Mouse (Mus musculus) heart, embryonic 16.5 days (tissue): ENCODE results near the gene Vps26c. TPM values are rescaled to one million over a fixed set of nuclear protein-coding genes. Genes with fewer than 3 reads are reported as not detected.
A peak's percentile ranks its signal among the peaks of the same experiment; 100 is the strongest.

Experiments
- ATAC-seq: fragments of 200-750 bp; cut with Nextera tagmentation; replicated peaks from 2 replicates; pipeline ENCODE4 v1.8.0; 2017; ENCODE audit warnings: moderate number of reproducible peaks; ENCODE audit not compliant: insufficient read depth, low FRiP score; ENCODE audit errors: extremely low read depth
- H3K27ac ChIP-seq: fragments of 300-500 bp; sonication (generic); 2 replicates; pipeline ENCODE4 v1.5.1; 2014; ENCODE audit warnings: mild to moderate bottlenecking, low read length, control low read depth, moderate library complexity
- H3K27me3 ChIP-seq: fragments of 300-500 bp; sonication (generic); 2 replicates; pipeline ENCODE4 v1.6.1; 2014; ENCODE audit warnings: low read length, mixed read lengths; ENCODE audit not compliant: control insufficient read depth, insufficient read depth
- H3K36me3 ChIP-seq: fragments of 300-500 bp; sonication (generic); 2 replicates; pipeline ENCODE4 v1.6.1; 2014; ENCODE audit not compliant: control insufficient read depth, insufficient read depth
- H3K4me1 ChIP-seq: fragments of 300-500 bp; sonication (generic); 2 replicates; pipeline ENCODE4 v1.6.1; 2014; ENCODE audit warnings: low read length, mixed read lengths; ENCODE audit not compliant: control insufficient read depth, insufficient read depth
- H3K4me2 ChIP-seq: fragments of 300-500 bp; sonication (generic); 2 replicates; pipeline ENCODE4 v1.6.1; 2014; ENCODE audit warnings: low read depth, mild to moderate bottlenecking, control low read depth, low read length
- H3K4me3 ChIP-seq: fragments of 300-500 bp; sonication (generic); 2 replicates; pipeline ENCODE4 v1.5.1; 2014; ENCODE audit warnings: mild to moderate bottlenecking, control low read depth, low read length
- H3K9ac ChIP-seq: fragments of 300-500 bp; sonication (generic); 2 replicates; pipeline ENCODE4 v1.6.1; 2014; ENCODE audit warnings: low read length, control low read depth
- H3K9me3 ChIP-seq: fragments of 300-500 bp; sonication (generic); replicated peaks from 2 replicates; pipeline ENCODE4 v1.6.1; 2016; ENCODE audit warnings: low read length; ENCODE audit not compliant: control insufficient read depth
- WGBS: fragments of 180-500 bp; shearing (Covaris S2); extraction: QIAGEN DNeasy Blood & Tissue Kit; methylation state at CpG from one replicate; pipeline ENCODE4 v1.1.7; 2014; 5-methylcytosine and 5-hydroxymethylcytosine counted together
- polyA plus RNA-seq: library from polyadenylated mRNA; unstranded; fragments of >200 nt; fragmentation: Nextera tagmentation; extraction: Ambion mirVana; gene quantifications from 2 replicates; pipeline ENCODE4 v1.2.1, GENCODE M21; 2015

Gene Vps26c
- polyA plus RNA-seq, 1 experiment from 2014 or later = 51.7 TPM

DNA sequence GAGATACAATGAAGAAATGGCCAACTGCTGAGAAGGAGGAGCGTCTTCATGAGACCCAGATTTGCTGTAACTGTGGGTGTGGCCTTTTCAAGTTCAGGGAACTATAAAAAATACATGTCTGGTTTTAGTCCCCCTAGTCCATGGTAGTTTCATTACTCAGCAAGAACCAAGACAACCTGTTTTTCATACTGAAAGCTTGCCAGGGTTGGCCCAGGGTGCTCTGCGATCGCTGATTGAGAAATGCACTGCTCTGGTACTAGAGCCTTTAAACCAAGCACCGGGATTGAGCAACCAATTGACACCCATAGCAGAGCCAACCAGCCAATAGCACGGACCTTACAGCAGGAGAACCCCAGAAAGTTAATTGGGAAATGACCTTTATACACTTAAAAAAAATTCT lies 29.6 kb upstream of the Vps26c start:
- no peak for ATAC-seq
- Histone ChIP-seq H3K9me3 (0 out of 2 replicates have a peak, but pooled peaks cover 4% of the 10 kb centered on the region), H3K4me3 (no peak overlapping the region), H3K27ac (no peak overlapping the region), H3K36me3 (no peaks in the 10 kb centered on the region), H3K4me1 (peaks cover 23% of the 10 kb centered on the region), H3K4me2 (no peak overlapping the region), H3K9ac (no peak overlapping the region), H3K27me3 (no peaks in the 10 kb centered on the region)
- 82% methylated on average over 5 of the region's 5 CpGs for WGBS

DNA sequence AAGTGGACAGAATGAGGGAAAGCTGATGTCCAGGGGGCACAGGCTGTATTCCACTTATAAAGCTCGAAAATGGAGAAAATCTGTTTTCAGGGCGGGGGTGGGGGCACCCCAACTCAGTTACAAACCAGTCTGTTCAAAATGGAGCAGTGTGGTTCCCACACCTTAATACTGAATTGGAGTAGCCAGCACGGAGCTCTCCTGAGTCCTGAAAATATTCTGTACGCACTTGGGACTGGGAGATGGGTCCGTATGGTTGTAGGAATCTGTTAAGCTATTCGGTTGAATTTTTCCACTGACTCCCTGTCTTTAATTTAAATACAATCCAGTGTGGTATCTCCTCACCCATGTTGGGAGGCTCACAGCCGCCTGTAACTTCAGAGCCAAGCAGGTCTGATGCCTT lies 28.7 kb upstream of the Vps26c start:
- Histone ChIP-seq H3K4me1 (peaks cover 18% of the 10 kb centered on the region), H3K36me3 (no peaks in the 10 kb centered on the region), H3K27ac (no peak overlapping the region), H3K9me3 (0 out of 2 replicates have a peak, but pooled peaks cover 4% of the 10 kb centered on the region), H3K9ac (no peak overlapping the region), H3K4me3 (no peak overlapping the region), H3K27me3 (no peaks in the 10 kb centered on the region), H3K4me2 (no peak overlapping the region)
- no peak for ATAC-seq
- WGBS = 67% methylated on average over 7 of the region's 7 CpGs

DNA sequence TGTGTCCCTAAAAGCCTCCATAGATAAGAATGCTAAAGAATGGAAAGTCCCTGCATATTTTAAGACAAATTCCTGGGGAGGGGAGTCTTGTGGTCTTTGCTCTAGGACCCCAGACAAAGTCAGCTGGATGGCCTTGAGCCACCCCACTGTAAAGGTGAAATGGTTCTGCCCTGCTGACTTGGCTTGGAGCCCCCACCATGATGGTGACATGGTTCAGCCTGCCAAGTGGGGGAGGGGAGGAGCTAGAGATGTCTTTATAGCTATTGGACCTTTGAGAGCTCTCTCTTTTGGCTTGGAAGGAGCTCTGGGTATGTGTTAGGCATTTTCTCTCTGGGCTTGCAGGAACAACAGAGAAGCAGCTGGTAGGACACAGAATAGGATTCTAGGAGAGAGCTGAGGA lies 25.3 kb upstream of the Vps26c start:
- Histone ChIP-seq H3K27ac (no peak overlapping the region), H3K36me3 (no peaks in the 10 kb centered on the region), H3K4me3 (no peak overlapping the region), H3K9ac (no peak overlapping the region), H3K4me2 (no peak overlapping the region), H3K27me3 (no peaks in the 10 kb centered on the region), H3K9me3 (0 out of 2 replicates have a peak, but pooled peaks cover 4% of the 10 kb centered on the region), H3K4me1 (peaks cover 5% of the 10 kb centered on the region; the same call in 1 of the 2 replicates)
- ATAC-seq = no peak; the same call in 1 of the 2 replicates

DNA sequence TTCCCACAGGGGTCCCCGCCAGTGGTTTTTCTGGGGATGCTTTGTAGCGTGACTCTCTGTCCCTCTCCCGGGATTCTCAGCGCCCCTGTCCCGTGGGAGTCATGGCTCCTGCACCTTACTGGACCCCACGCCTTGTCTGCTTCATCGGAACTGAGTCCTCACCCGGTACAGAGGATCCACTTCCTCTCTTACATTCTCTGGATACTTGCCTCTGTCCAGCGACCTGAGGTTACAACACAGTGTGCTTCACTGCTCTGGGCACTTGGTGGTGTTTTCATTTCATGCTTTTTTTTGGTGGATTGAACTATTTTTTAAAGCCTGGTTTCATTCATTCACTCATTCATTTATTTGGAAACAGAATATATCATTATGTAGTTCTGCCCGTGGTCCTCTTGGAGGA lies 23.2 kb upstream of the Vps26c start:
- Histone ChIP-seq H3K4me1 (peaks cover 8% of the 10 kb centered on the region; the same call in 1 of the 2 replicates), H3K36me3 (no peaks in the 10 kb centered on the region), H3K9me3 (0 out of 2 replicates have a peak, but pooled peaks cover 4% of the 10 kb centered on the region), H3K27me3 (no peaks in the 10 kb centered on the region), H3K4me3 (no peak overlapping the region), H3K4me2 (no peak overlapping the region), H3K9ac (no peak overlapping the region), H3K27ac (no peak overlapping the region)
- no peak for ATAC-seq
- 62% methylated on average over 10 of the region's 10 CpGs for WGBS

GRCm38 (mm10) chr16:94545781-94546562 lies 19.3 kb upstream of the Vps26c start:
- H3K9ac ChIP-seq = no peak overlapping the region
- no peaks in the 10 kb centered on the region for H3K27me3 ChIP-seq
- no peak overlapping the region for H3K4me2 ChIP-seq
- H3K9me3 ChIP-seq = no peaks in the 10 kb centered on the region
- ATAC-seq = no peak
- H3K36me3 ChIP-seq = no peaks in the 10 kb centered on the region
- no peak overlapping the region for H3K27ac ChIP-seq
- WGBS = 46% methylated on average over 8 of the region's 8 CpGs
- no peak overlapping the region for H3K4me3 ChIP-seq
- peaks cover 10% of the 10 kb centered on the region for H3K4me1 ChIP-seq

- WGBS = 29% methylated on average over 11 of the region's 11 CpGs
- Histone ChIP-seq H3K4me2 (peak overlapping the region; percentile 22), H3K27me3 (no peaks in the 10 kb centered on the region), H3K4me1 (peaks cover 10% of the 10 kb centered on the region), H3K9ac (peak overlapping the region; percentile 24), H3K4me3 (0 out of 2 replicates have a peak overlapping the region, but pooled peaks have one; percentile 1), H3K9me3 (no peaks in the 10 kb centered on the region), H3K27ac (peak overlapping the region; percentile 77), H3K36me3 (no peaks in the 10 kb centered on the region)
- ATAC-seq = peak; percentile 64
Observed at GRCm38 (mm10) chr16:94544540-94545105, 18.0 kb upstream of the Vps26c start.

DNA sequence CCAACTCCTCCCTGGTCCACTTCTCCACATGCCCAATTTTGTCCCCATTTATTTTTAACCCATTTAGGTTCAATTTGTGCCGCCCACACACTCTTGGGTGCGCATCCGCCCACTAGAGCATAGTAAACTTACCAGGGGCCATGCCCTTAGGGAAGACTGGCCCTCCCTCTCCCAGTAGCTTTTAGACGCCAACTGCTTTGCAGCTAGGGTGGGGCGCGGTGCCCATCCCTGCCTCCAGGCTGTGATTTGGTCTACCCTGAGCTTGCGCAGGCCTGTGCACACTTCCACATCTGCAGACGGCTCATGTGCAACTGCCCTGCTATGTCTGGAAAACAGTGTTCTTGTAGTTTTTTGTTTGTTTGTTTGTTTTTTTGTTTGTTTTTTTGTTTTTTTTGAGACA lies 16.3 kb upstream of the Vps26c start:
- Histone ChIP-seq H3K9ac (no peak overlapping the region), H3K4me2 (no peak overlapping the region), H3K27me3 (no peaks in the 10 kb centered on the region), H3K27ac (no peak overlapping the region), H3K4me1 (peaks cover 10% of the 10 kb centered on the region), H3K9me3 (no peaks in the 10 kb centered on the region), H3K4me3 (no peak overlapping the region), H3K36me3 (no peaks in the 10 kb centered on the region)
- 89% methylated on average over 8 of the region's 8 CpGs for WGBS
- no peak for ATAC-seq

DNA sequence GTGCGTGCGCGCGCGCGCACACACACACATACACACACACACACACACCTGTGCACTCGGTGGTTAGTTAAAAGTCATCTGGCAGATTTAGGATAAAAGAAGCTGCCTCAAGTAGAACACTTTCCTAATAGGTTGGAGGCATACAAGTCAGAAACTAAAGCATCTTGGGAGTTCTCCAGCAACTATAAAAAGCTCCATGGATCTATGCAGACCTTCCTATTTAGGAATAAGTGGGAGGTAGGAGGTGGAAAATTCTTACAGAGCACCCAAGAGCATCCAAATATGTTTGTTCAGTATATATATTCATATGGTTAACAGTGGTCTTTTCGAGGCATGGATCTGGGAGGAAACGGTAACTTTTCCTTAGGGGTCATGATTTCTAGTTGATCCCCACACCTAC lies 13.5 kb upstream of the Vps26c start:
- Histone ChIP-seq H3K4me3 (no peak overlapping the region), H3K9me3 (no peaks in the 10 kb centered on the region), H3K27me3 (no peaks in the 10 kb centered on the region), H3K4me1 (peaks cover 18% of the 10 kb centered on the region), H3K9ac (no peak overlapping the region), H3K4me2 (no peak overlapping the region), H3K27ac (no peak overlapping the region), H3K36me3 (no peaks in the 10 kb centered on the region)
- 93% methylated on average over 9 of the region's 9 CpGs for WGBS
- ATAC-seq = no peak

DNA sequence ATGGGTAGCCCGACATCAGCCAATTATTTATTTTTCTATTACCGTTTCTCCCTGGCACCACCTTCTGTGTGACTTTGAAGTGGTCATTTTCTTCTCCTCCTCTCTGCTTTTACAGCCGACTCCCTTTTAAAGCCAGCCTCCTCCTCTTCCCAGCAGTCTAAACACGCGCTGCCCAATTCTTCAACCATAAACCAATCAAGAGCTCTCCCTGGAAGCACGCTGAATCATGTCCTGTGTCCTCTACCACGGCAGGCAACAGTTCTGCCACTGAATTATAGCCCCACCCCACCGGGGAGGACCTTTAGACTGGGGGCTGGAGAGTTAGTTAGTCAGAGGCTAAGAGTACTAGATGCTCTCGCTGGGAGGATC lies 10.5 kb upstream of the Vps26c start:
- ATAC-seq = no peak
- Histone ChIP-seq H3K27ac (peak overlapping the region; percentile 54; the same call in 1 of the 2 replicates), H3K4me1 (peaks cover 8% of the 10 kb centered on the region), H3K9ac (no peak overlapping the region), H3K9me3 (no peaks in the 10 kb centered on the region), H3K4me2 (0 out of 2 replicates have a peak overlapping the region, but pooled peaks have one; percentile 11), H3K27me3 (no peaks in the 10 kb centered on the region), H3K4me3 (no peak overlapping the region), H3K36me3 (no peaks in the 10 kb centered on the region)
- WGBS = 46% methylated on average over 9 of the region's 9 CpGs
